Mouse (Mus musculus) intestine, postnatal 0 days (tissue): ENCODE measurements around the gene Ints4. TPM values are rescaled to one million over a fixed set of nuclear protein-coding genes. Genes with fewer than 3 reads are reported as not detected.

Experiments
- ATAC-seq: fragments of 200-750 bp; cut with Nextera tagmentation; 2 replicates; pipeline ENCODE4 v1.8.0; 2017; ENCODE audit warnings: mild to moderate bottlenecking, moderate TSS enrichment, moderate library complexity
- H3K27ac ChIP-seq: fragments of 300-500 bp; sonication (generic); 2 replicates; pipeline ENCODE4 v1.5.1; 2014; ENCODE audit warnings: mild to moderate bottlenecking, low read depth, low read length, moderate library complexity
- H3K27me3 ChIP-seq: fragments of 300-500 bp; sonication (generic); replicated peaks from 2 replicates; pipeline ENCODE4 v1.6.1; 2014; ENCODE audit warnings: low read length, mixed read lengths; ENCODE audit not compliant: control insufficient read depth, insufficient read depth
- H3K36me3 ChIP-seq: fragments of 300-500 bp; sonication (generic); 2 replicates; pipeline ENCODE4 v1.6.1; 2014; ENCODE audit warnings: mild to moderate bottlenecking, moderate library complexity; ENCODE audit not compliant: control insufficient read depth, insufficient read depth
- H3K4me1 ChIP-seq: fragments of 300-500 bp; sonication (generic); replicated peaks from 2 replicates; pipeline ENCODE4 v1.6.1; 2014; ENCODE audit warnings: antibody characterized with exemption, low read length, mixed read lengths; ENCODE audit not compliant: control insufficient read depth, insufficient read depth
- H3K4me2 ChIP-seq: fragments of 300-500 bp; sonication (generic); replicated peaks from 2 replicates; pipeline ENCODE4 v1.6.1; 2014; ENCODE audit warnings: low read depth, mild to moderate bottlenecking, moderate library complexity
- H3K4me3 ChIP-seq: fragments of 300-500 bp; sonication (generic); 2 replicates; pipeline ENCODE4 v1.5.1; 2014; ENCODE audit warnings: low read depth, low read length
- H3K9ac ChIP-seq: fragments of 300-500 bp; sonication (generic); 2 replicates; pipeline ENCODE4 v1.6.1; 2014; ENCODE audit warnings: mild to moderate bottlenecking, low read depth, low read length
- H3K9me3 ChIP-seq: fragments of 300-500 bp; sonication (generic); 2 replicates; pipeline ENCODE4 v1.6.1; 2016; ENCODE audit warnings: mixed run types; ENCODE audit not compliant: control insufficient read depth
- CTCF ChIP-seq: sonication (generic); IDR thresholded peaks from 2 replicates; pipeline ENCODE4 v1.5.1; 2016; ENCODE audit warnings: low read depth, mild to moderate bottlenecking, control low read depth, antibody characterized with exemption, moderate library complexity
- WGBS: fragments of 180-500 bp; shearing (Covaris S2); extraction: QIAGEN DNeasy Blood & Tissue Kit; methylation state at CpG from one replicate; pipeline ENCODE4 v1.1.7; 2014; 5-methylcytosine and 5-hydroxymethylcytosine counted together
- polyA plus RNA-seq: library from polyadenylated mRNA; unstranded; fragments of >200 nt; fragmentation: Nextera tagmentation; extraction: Ambion mirVana; gene quantifications from 2 replicates; pipeline ENCODE4 v1.2.1, GENCODE M21; 2015

Ints4 gene
- polyA plus RNA-seq, 1 experiment from 2014 or later: 14.3 TPM

DNA sequence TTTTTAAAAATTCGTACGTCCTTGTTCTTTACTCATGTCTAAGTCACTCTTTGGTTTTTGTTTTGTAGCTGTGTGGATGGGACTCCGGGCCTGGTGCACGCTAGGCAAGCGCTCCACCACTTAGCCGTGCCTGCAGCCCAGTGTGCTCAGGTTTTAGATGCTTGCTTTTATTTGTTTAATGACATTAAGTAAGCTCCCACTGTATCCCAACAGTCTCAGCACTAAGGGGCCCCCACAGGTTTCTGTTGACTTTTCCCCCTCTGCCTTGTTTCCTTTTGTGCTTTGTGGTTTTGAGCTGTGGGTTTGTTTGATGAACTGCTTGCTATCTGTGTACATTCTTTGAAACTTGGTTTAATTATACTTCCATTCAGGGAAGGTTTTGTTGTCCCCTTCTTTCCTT, 28.6 kb upstream of the Ints4 start:
- WGBS: 80% methylated on average over 6 of the region's 6 CpGs
- H3K9me3 ChIP-seq: no peaks in the 10 kb centered on the region
- H3K27ac ChIP-seq: no peak overlapping the region
- no peak overlapping the region for H3K4me2 ChIP-seq
- H3K9ac ChIP-seq: no peak overlapping the region
- no peaks in the 10 kb centered on the region for H3K27me3 ChIP-seq
- ATAC-seq: no peak
- H3K4me1 ChIP-seq: peaks cover 2% of the 10 kb centered on the region; the same call in 1 of the 2 replicates
- no peak overlapping the region for H3K4me3 ChIP-seq
- no peak for TF ChIP-seq CTCF
- H3K36me3 ChIP-seq: no peaks in the 10 kb centered on the region

DNA sequence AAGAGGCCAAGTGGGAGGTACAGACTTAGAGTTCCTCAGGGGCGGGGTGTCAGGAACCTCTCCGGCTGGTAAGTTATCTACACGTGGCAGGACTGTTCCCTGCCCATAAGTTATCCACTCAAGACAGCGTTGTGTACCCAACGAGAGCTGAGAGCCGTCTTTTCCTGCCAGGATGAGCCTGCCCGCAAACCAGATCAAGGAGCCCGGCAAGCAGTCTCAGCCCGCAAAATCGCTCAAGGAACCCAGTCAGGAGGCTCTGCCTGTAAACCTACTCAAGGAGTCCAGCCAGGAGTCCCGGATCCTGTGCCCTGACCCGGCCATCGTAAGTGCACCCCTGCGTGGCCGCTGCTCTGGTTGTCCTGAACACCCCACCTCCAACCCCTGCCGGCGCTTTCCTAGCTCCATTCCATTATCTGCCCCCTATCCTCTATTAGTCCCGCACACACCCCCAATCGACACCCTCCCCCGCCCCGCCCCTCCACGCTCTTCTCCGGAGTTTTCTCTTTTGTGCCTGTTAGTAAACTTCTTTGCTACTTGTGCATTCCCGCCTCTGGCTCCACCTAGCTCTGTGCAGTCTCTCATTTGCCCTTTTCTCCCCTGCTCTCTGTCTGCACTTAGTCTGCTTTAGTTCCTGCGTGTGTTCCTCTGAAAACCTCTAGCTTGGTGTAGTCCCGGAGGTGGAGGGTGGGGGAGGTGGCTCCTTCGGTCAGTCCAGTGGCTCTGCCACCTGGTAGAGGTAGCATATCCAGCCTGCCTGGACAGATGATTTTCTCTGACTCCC, 27.4 kb upstream of the Ints4 start:
- Histone ChIP-seq H3K27me3 (no peaks in the 10 kb centered on the region), H3K36me3 (no peaks in the 10 kb centered on the region), H3K9me3 (no peaks in the 10 kb centered on the region), H3K27ac (no peak overlapping the region; the same call in 1 of the 2 replicates), H3K4me2 (peak overlapping the region; percentile 93), H3K9ac (peak overlapping the region; percentile 34; the same call in 1 of the 2 replicates), H3K4me3 (peak overlapping the region; percentile 49), H3K4me1 (no peaks in the 10 kb centered on the region)
- ATAC-seq: peak; percentile 39
- no peak for TF ChIP-seq CTCF
- WGBS: 3% methylated on average over 27 of the region's 27 CpGs

DNA sequence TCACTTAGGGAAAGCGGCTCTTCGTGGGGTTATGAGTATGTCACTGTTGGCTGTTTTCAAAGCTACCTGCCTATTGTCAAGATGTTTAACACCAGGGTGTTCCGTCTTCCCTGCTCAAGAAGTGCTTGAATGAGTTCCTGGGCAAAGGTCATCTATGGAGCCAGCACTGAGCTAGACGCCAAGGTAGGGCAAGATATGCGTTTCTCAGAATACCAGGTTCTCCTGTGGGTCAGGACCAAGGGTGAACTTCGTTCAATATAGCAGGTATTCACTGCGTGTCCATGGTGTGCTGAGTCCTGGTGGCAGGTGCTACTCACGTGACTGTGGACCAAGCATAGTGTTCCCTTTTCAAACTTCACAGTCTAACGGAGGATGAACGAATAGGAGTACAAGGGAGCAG, 26.0 kb upstream of the Ints4 start:
- 62% methylated on average over 10 of the region's 10 CpGs for WGBS
- ATAC-seq: peak; percentile 92

DNA sequence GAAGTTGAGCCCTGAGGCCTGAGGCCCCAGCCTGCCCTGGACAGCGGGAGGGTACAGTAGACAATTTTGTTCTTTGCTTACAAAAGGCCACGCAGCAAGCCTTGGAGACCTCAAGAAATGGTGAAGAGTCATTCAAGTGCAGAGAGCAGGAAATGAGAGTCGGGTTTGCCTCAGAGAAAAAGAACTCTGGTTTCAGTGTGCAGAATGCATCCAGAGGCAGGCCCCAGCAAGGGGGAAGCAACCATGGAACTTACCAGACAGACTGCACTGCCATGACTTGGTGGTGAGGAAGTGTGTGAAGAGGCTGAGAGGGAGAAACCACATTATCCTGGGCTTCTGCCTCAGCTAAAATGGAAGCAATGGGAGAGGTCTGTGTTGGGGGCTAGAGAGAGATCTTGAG, 25.2 kb upstream of the Ints4 start:
- no peaks in the 10 kb centered on the region for H3K36me3 ChIP-seq
- ATAC-seq: no peak
- no peak overlapping the region for H3K4me2 ChIP-seq
- H3K27me3 ChIP-seq: no peaks in the 10 kb centered on the region
- no peak overlapping the region; the same call in 1 of the 2 replicates for H3K27ac ChIP-seq
- TF ChIP-seq CTCF: no peak
- no peak overlapping the region for H3K9ac ChIP-seq
- H3K9me3 ChIP-seq: no peaks in the 10 kb centered on the region
- 68% methylated on average over 3 of the region's 3 CpGs for WGBS
- no peaks in the 10 kb centered on the region for H3K4me1 ChIP-seq
- no peak overlapping the region for H3K4me3 ChIP-seq

More for the DNA sequence above, 26.0 kb upstream of the Ints4 start:
- no peak overlapping the region for H3K4me2 ChIP-seq
- no peaks in the 10 kb centered on the region for H3K36me3 ChIP-seq
- TF ChIP-seq CTCF: no peak
- H3K4me3 ChIP-seq: no peak overlapping the region
- peak overlapping the region; percentile 22; the same call in 1 of the 2 replicates for H3K27ac ChIP-seq
- H3K9me3 ChIP-seq: no peaks in the 10 kb centered on the region
- H3K4me1 ChIP-seq: no peaks in the 10 kb centered on the region
- H3K9ac ChIP-seq: no peak overlapping the region
- no peaks in the 10 kb centered on the region for H3K27me3 ChIP-seq

DNA sequence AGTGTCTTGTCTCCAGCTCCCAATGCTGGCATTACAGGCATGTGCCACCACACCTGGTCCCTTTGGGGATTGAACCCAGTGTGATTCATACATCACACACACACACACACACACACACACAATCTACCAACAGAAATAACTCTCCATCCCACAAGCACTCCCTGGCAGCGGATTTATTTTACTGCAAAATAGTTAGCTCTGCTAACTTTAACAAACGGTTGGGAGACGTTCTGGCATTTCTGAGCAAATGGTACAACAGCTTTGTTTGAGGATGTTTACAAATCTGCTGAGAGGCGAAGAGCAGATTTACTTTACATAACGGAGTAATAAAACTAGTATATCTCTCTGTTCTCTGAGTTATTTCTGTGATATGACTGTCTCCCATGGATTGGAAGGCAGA, 7.8 kb upstream of the Ints4 start:
- no peak overlapping the region for H3K9ac ChIP-seq
- WGBS: 44% methylated on average over 5 of the region's 5 CpGs
- H3K27ac ChIP-seq: no peak overlapping the region
- no peak overlapping the region for H3K4me2 ChIP-seq
- TF ChIP-seq CTCF: no peak
- H3K9me3 ChIP-seq: no peaks in the 10 kb centered on the region
- H3K27me3 ChIP-seq: no peaks in the 10 kb centered on the region
- no peak overlapping the region for H3K4me3 ChIP-seq
- H3K36me3 ChIP-seq: no peaks in the 10 kb centered on the region
- H3K4me1 ChIP-seq: no peaks in the 10 kb centered on the region
- no peak for ATAC-seq

DNA sequence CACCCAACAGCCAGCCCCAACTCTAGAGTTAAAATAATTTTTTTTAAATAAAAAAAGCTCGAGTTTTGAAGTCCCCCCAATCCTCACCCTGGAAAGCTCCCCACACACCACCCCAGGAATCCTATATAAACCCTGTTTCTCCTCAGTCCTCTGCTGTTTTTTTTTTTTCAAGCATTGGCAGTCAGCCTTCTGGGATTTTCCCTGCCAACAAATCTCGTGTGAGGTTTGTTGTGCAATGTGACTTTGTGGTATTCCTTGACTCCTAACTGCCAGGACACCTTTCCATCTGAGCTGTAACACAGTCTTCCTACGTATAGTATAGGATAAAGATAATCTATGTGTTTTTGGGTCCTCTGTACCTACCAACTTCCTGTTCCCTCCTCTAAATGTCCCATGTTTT, 1.4 kb upstream of the Ints4 start:
- ATAC-seq: no peak
- H3K9ac ChIP-seq: no peak overlapping the region
- no peak overlapping the region for H3K27ac ChIP-seq
- TF ChIP-seq CTCF: no peak
- no peaks in the 10 kb centered on the region for H3K27me3 ChIP-seq
- H3K4me3 ChIP-seq: no peak overlapping the region
- no peaks in the 10 kb centered on the region for H3K4me1 ChIP-seq
- WGBS: 62% methylated on average over 3 of the region's 3 CpGs
- no peaks in the 10 kb centered on the region for H3K9me3 ChIP-seq
- no peaks in the 10 kb centered on the region for H3K36me3 ChIP-seq
- H3K4me2 ChIP-seq: no peak overlapping the region
